Mouse (Mus musculus) intestine, embryonic 15.5 days (tissue): Measurements from ENCODE around the gene Fam166a. TPM values are rescaled to one million over a fixed set of nuclear protein-coding genes. Genes with fewer than 3 reads are reported as not detected.

Source experiments
- ATAC-seq: fragments of 200-750 bp; cut with Nextera tagmentation; 2 replicates; pipeline ENCODE4 v1.8.0; 2017; ENCODE audit warnings: moderate TSS enrichment, moderate library complexity
- H3K27ac ChIP-seq: fragments of 300-500 bp; sonication (generic); 2 replicates; pipeline ENCODE4 v1.5.1; 2015; ENCODE audit warnings: mild to moderate bottlenecking, inconsistent platforms
- H3K27me3 ChIP-seq: fragments of 300-500 bp; sonication (generic); replicated peaks from 2 replicates; pipeline ENCODE4 v1.6.1; 2015; ENCODE audit warnings: inconsistent platforms
- H3K36me3 ChIP-seq: fragments of 300-500 bp; sonication (generic); 2 replicates; pipeline ENCODE4 v1.6.1; 2015; ENCODE audit warnings: inconsistent platforms
- H3K4me1 ChIP-seq: fragments of 300-500 bp; sonication (generic); replicated peaks from 2 replicates; pipeline ENCODE4 v1.6.1; 2015; ENCODE audit warnings: inconsistent platforms
- H3K4me2 ChIP-seq: fragments of 300-500 bp; sonication (generic); replicated peaks from 2 replicates; pipeline ENCODE4 v1.6.1; 2015; ENCODE audit warnings: mild to moderate bottlenecking, inconsistent platforms
- H3K4me3 ChIP-seq: fragments of 300-500 bp; sonication (generic); replicated peaks from 2 replicates; pipeline ENCODE4 v1.5.1; 2015; ENCODE audit warnings: inconsistent platforms
- H3K9ac ChIP-seq: fragments of 300-500 bp; sonication (generic); 2 replicates; pipeline ENCODE4 v1.6.1; 2015; ENCODE audit warnings: inconsistent platforms
- H3K9me3 ChIP-seq: fragments of 300-500 bp; sonication (generic); 2 replicates; pipeline ENCODE4 v1.6.1; 2016; ENCODE audit warnings: inconsistent platforms
- WGBS: fragments of 180-500 bp; shearing (Covaris S2); methylation state at CpG from one replicate; pipeline ENCODE4 v1.1.7; 2015; 5-methylcytosine and 5-hydroxymethylcytosine counted together
- polyA plus RNA-seq: library from polyadenylated mRNA; unstranded; fragments of >200 nt; fragmentation: Nextera tagmentation; extraction: Ambion mirVana; gene quantifications from 2 replicates; pipeline ENCODE4 v1.2.1, GENCODE M21; 2015

Gene Fam166a
- polyA plus RNA-seq, 1 experiment from 2014 or later, result not detected

GRCm38 (mm10) chr2:25178285-25178972 is 40.1 kb upstream of the Fam166a start:
- H3K4me1 ChIP-seq, result peaks cover 63% of the 10 kb centered on the region
- ATAC-seq, result no peak
- H3K9me3 ChIP-seq, result no peaks in the 10 kb centered on the region
- 0 out of 2 replicates have a peak overlapping the region, but pooled peaks have one; percentile 13 for H3K27ac ChIP-seq
- no peak overlapping the region; the same call in 1 of the 2 replicates for H3K4me2 ChIP-seq
- H3K27me3 ChIP-seq, result peaks cover 32% of the 10 kb centered on the region
- no peak overlapping the region for H3K4me3 ChIP-seq
- WGBS, result 43% methylated on average over 10 of the region's 10 CpGs
- H3K36me3 ChIP-seq, result no peaks in the 10 kb centered on the region
- no peak overlapping the region for H3K9ac ChIP-seq

- Histone ChIP-seq H3K9me3 (no peaks in the 10 kb centered on the region), H3K4me2 (peak overlapping the region; percentile 91), H3K27me3 (peaks cover 33% of the 10 kb centered on the region), H3K27ac (peak overlapping the region; percentile 72), H3K4me1 (peaks cover 54% of the 10 kb centered on the region), H3K36me3 (no peaks in the 10 kb centered on the region), H3K4me3 (peak overlapping the region; percentile 68), H3K9ac (no peak overlapping the region)
- WGBS, result 34% methylated on average over 15 of the region's 15 CpGs
- ATAC-seq, result no peak
Measured at GRCm38 (mm10) chr2:25179566-25180217, 38.9 kb upstream of the Fam166a start.

GRCm38 (mm10) chr2:25180478-25180903 is 38.1 kb upstream of the Fam166a start, which contains the start of gene Nrarp:
Gene Nrarp (plus strand): TSS chr2:25180758.
- Histone ChIP-seq H3K4me1 (peaks cover 54% of the 10 kb centered on the region), H3K4me2 (peak within 1 kb of the TSS; percentile 91), H3K27ac (peak within 1 kb of the TSS; percentile 95), H3K4me3 (peak within 1 kb of the TSS; percentile 68), H3K36me3 (no peaks in the 10 kb centered on the region), H3K9me3 (no peaks in the 10 kb centered on the region), H3K9ac (peak within 1 kb of the TSS; percentile 42), H3K27me3 (peaks cover 40% of the 10 kb centered on the region)
- peak; percentile 90 for ATAC-seq
- WGBS, result under 1% methylated on average over 35 of the region's 35 CpGs

GRCm38 (mm10) chr2:25180973-25181890 is 37.3 kb upstream of the Fam166a start:
- peak; percentile 74 for ATAC-seq

GRCm38 (mm10) chr2:25181891-25182397 is 36.6 kb upstream of the Fam166a start:
- Histone ChIP-seq H3K36me3 (no peaks in the 10 kb centered on the region), H3K4me2 (peak overlapping the region; percentile 91), H3K4me1 (peaks cover 48% of the 10 kb centered on the region), H3K27ac (peak overlapping the region; percentile 95), H3K9ac (peak overlapping the region; percentile 42), H3K9me3 (no peaks in the 10 kb centered on the region), H3K27me3 (peaks cover 40% of the 10 kb centered on the region), H3K4me3 (peak overlapping the region; percentile 68)
- 1% methylated on average over 17 of the region's 17 CpGs for WGBS
- no peak for ATAC-seq

More at GRCm38 (mm10) chr2:25180973-25181890, 37.3 kb upstream of the Fam166a start:
- peaks cover 54% of the 10 kb centered on the region for H3K4me1 ChIP-seq
- H3K4me3 ChIP-seq, result peak overlapping the region; percentile 68
- H3K36me3 ChIP-seq, result no peaks in the 10 kb centered on the region
- peaks cover 40% of the 10 kb centered on the region for H3K27me3 ChIP-seq
- peak overlapping the region; percentile 95 for H3K27ac ChIP-seq
- H3K9ac ChIP-seq, result peak overlapping the region; percentile 42
- no peaks in the 10 kb centered on the region for H3K9me3 ChIP-seq
- H3K4me2 ChIP-seq, result peak overlapping the region; percentile 91
- under 1% methylated on average over 100 of the region's 100 CpGs for WGBS

GRCm38 (mm10) chr2:25182664-25183063 is 35.9 kb upstream of the Fam166a start:
- Histone ChIP-seq H3K9ac (no peak overlapping the region), H3K36me3 (no peaks in the 10 kb centered on the region), H3K27ac (no peak overlapping the region), H3K27me3 (peaks cover 40% of the 10 kb centered on the region), H3K9me3 (no peaks in the 10 kb centered on the region), H3K4me2 (peak overlapping the region; percentile 42), H3K4me3 (peak overlapping the region; percentile 68), H3K4me1 (peaks cover 41% of the 10 kb centered on the region)
- ATAC-seq, result no peak
- WGBS, result 34% methylated on average over 6 of the region's 6 CpGs

GRCm38 (mm10) chr2:25183336-25183735 is 35.2 kb upstream of the Fam166a start:
- Histone ChIP-seq H3K4me3 (no peak overlapping the region), H3K27ac (no peak overlapping the region), H3K9ac (no peak overlapping the region), H3K4me2 (peak overlapping the region; percentile 42; the same call in 1 of the 2 replicates), H3K27me3 (peaks cover 34% of the 10 kb centered on the region), H3K4me1 (peaks cover 34% of the 10 kb centered on the region), H3K9me3 (no peaks in the 10 kb centered on the region), H3K36me3 (no peaks in the 10 kb centered on the region)
- WGBS, result 70% methylated on average over 2 of the region's 2 CpGs
- no peak for ATAC-seq

- ATAC-seq, result no peak
- no peak overlapping the region for H3K4me2 ChIP-seq
- H3K9ac ChIP-seq, result no peak overlapping the region
- H3K4me3 ChIP-seq, result no peak overlapping the region
- H3K4me1 ChIP-seq, result peaks cover 27% of the 10 kb centered on the region
- no peak overlapping the region for H3K27ac ChIP-seq
- no peaks in the 10 kb centered on the region for H3K36me3 ChIP-seq
- H3K27me3 ChIP-seq, result peaks cover 28% of the 10 kb centered on the region
- H3K9me3 ChIP-seq, result no peaks in the 10 kb centered on the region
- 92% methylated on average over 7 of the region's 7 CpGs for WGBS
Measured at GRCm38 (mm10) chr2:25184496-25184895, 34.0 kb upstream of the Fam166a start.

GRCm38 (mm10) chr2:25185625-25186574 is 32.6 kb upstream of the Fam166a start:
- Histone ChIP-seq H3K4me3 (peak overlapping the region; percentile 49), H3K36me3 (no peaks in the 10 kb centered on the region), H3K27me3 (peaks cover 18% of the 10 kb centered on the region), H3K4me1 (peaks cover 15% of the 10 kb centered on the region), H3K9ac (peak overlapping the region; percentile 61), H3K27ac (peak overlapping the region; percentile 70), H3K9me3 (no peaks in the 10 kb centered on the region), H3K4me2 (peak overlapping the region; percentile 96)
- 1% methylated on average over 64 of the region's 64 CpGs for WGBS
- ATAC-seq, result peak; percentile 65

- Histone ChIP-seq H3K27ac (no peak overlapping the region), H3K4me1 (peaks cover 11% of the 10 kb centered on the region), H3K27me3 (peaks cover 14% of the 10 kb centered on the region), H3K4me3 (peak overlapping the region; percentile 49; the same call in 1 of the 2 replicates), H3K9me3 (no peaks in the 10 kb centered on the region), H3K4me2 (peak overlapping the region; percentile 96), H3K36me3 (no peaks in the 10 kb centered on the region), H3K9ac (no peak overlapping the region)
- 36% methylated on average over 5 of the region's 5 CpGs for WGBS
- no peak for ATAC-seq
Measured at GRCm38 (mm10) chr2:25186575-25186930, 32.0 kb upstream of the Fam166a start.

GRCm38 (mm10) chr2:25187841-25188240 is 30.7 kb upstream of the Fam166a start:
- 81% methylated on average over 6 of the region's 6 CpGs for WGBS
- no peak overlapping the region for H3K9ac ChIP-seq
- no peak overlapping the region for H3K4me2 ChIP-seq
- H3K36me3 ChIP-seq, result no peaks in the 10 kb centered on the region
- ATAC-seq, result no peak
- peaks cover 12% of the 10 kb centered on the region for H3K4me1 ChIP-seq
- no peak overlapping the region for H3K27ac ChIP-seq
- no peak overlapping the region for H3K4me3 ChIP-seq
- peaks cover 10% of the 10 kb centered on the region for H3K27me3 ChIP-seq
- no peaks in the 10 kb centered on the region for H3K9me3 ChIP-seq
